Mouse (Mus musculus) heart, adult 2 months (tissue): ENCODE measurements around the gene Tmem63b. TPM values are rescaled to one million over a fixed set of nuclear protein-coding genes. Genes with fewer than 3 reads are reported as not detected.

Experiments used
- DNase-seq, 2 experiments: peaks; one replicate each; pipeline ENCODE4 v3.0.0; 2021
- H3K27ac ChIP-seq: fragments of 200-600 bp; 2 replicates; pipeline ENCODE4 v1.8.1; 2022
- H3K27me3 ChIP-seq: fragments of 200-500 bp; 2 replicates; pipeline ENCODE4 v1.6.1; 2012; ENCODE audit warnings: mild to moderate bottlenecking, low read length, inconsistent platforms, mixed read lengths; ENCODE audit not compliant: control insufficient read depth, insufficient read depth
- H3K36me3 ChIP-seq: fragments of 200-500 bp; 2 replicates; pipeline ENCODE4 v1.6.1; 2012; ENCODE audit warnings: low read length, inconsistent platforms; ENCODE audit not compliant: control insufficient read depth, insufficient read depth
- H3K4me1 ChIP-seq: fragments of 200-500 bp; 2 replicates; pipeline ENCODE4 v1.6.1; 2011; ENCODE audit warnings: low read length; ENCODE audit not compliant: control insufficient read depth, insufficient read depth
- H3K4me3 ChIP-seq: fragments of 200-600 bp; 2 replicates; pipeline ENCODE4 v1.8.1; 2022
- H3K79me2 ChIP-seq: fragments of 200-500 bp; replicated peaks from 2 replicates; pipeline ENCODE4 v1.6.1; 2012; ENCODE audit warnings: mild to moderate bottlenecking, inconsistent platforms, low read length, moderate library complexity, mixed read lengths; ENCODE audit not compliant: control insufficient read depth, insufficient read depth
- H3K9ac ChIP-seq: fragments of 200-500 bp; 2 replicates; pipeline ENCODE4 v1.6.1; 2012; ENCODE audit warnings: low read depth, mild to moderate bottlenecking, control low read depth, inconsistent platforms, low read length, mixed read lengths
- CTCF ChIP-seq: fragments of 200-600 bp; IDR thresholded peaks from 2 replicates; pipeline ENCODE4 v1.8.1; 2022; ENCODE audit warnings: antibody characterized with exemption, mild to moderate bottlenecking, moderate library complexity
- EP300 ChIP-seq: fragments of 200-500 bp; IDR thresholded peaks from 2 replicates; pipeline ENCODE4 v1.6.1; 2011; ENCODE audit warnings: low read depth, low read length, control low read depth; ENCODE audit not compliant: insufficient read depth
- POLR2A ChIP-seq: fragments of 200-500 bp; IDR thresholded peaks from 2 replicates; pipeline ENCODE4 v1.6.1; 2011; ENCODE audit warnings: mild to moderate bottlenecking, low read depth, low read length, control low read depth; ENCODE audit not compliant: insufficient read depth
- WGBS: fragments of 180-500 bp; shearing (Covaris S2); methylation state at CpG from one replicate; pipeline ENCODE4 v1.1.7; 2018; 5-methylcytosine and 5-hydroxymethylcytosine counted together
- intact Hi-C: fragments of 180-260 bp; cut with DNase I; formaldehyde crosslinking; loops from one replicate; pipeline ENCODE4 v1.15.1; 2025
- polyA plus RNA-seq: library from polyadenylated mRNA; depleted of rRNA; stranded (reverse); fragments of >200 nt; gene quantifications from 2 replicates; pipeline ENCODE4 v1.2.3, GENCODE M21; 2012
- total RNA-seq, 2 experiments: library from RNA; stranded (reverse); gene quantifications; 2 replicates each; pipeline ENCODE4 v1.2.3; 2021

Gene Tmem63b
- total and polyA plus RNA-seq, 3 experiments = 81.8 to 122 (median 90.1) TPM

- H3K27me3 ChIP-seq = no peaks in the 10 kb centered on the region
- H3K36me3 ChIP-seq = no peaks in the 10 kb centered on the region
- H3K27ac ChIP-seq = peak overlapping the region; percentile 88
- intact Hi-C loops = loop anchor here (2.0 kb wide), 1 partner anchor 35 kb away; no protein-coding TSS in a partner anchor
- 0 out of 2 replicates have a peak, but pooled peaks have one; percentile 31 for TF ChIP-seq EP300
- no peak for TF ChIP-seq CTCF
- H3K79me2 ChIP-seq = no peaks in the 10 kb centered on the region
- peaks cover 3% of the 10 kb centered on the region for H3K4me1 ChIP-seq
- H3K4me3 ChIP-seq = peak overlapping the region; percentile 36
- WGBS = 26% methylated on average over 20 of the region's 20 CpGs
- H3K9ac ChIP-seq = peak overlapping the region; percentile 54
- DNase-seq = peak; percentile 66 to 70
Measured at GRCm38 (mm10) chr17:45619386-45620256, 67.1 kb downstream of the Tmem63b start.

DNA sequence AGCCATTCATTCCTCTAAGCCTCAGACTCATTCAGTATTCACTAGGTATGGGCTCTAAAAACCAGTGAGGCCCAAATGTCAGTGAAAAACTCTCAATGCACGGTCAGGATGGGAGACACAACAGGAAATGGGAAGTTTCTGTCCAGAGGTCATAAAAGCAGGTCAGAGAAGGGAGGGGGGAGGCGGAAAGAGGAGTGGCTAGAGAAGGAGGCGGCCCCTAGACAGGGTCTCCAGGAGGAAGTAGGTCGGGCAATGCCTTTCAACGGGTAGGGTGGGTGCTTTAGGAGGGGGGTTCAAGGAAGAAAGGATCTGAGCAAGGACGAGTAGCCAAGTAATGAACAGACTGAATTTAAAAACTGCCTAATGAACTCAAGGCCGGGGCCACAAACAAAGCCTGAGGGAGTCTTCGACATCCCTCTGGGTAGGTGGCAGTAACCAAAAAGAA lies 67.7 kb downstream of the Tmem63b start:
- no peak for TF ChIP-seq CTCF
- peak; percentile 24; the same call in 1 of the 2 replicates for TF ChIP-seq POLR2A
- no peaks in the 10 kb centered on the region for H3K36me3 ChIP-seq
- intact Hi-C loops = loop anchor here (2.0 kb wide), 1 partner anchor 34 kb away; no protein-coding TSS in a partner anchor
- WGBS = 31% methylated on average over 8 of the region's 8 CpGs
- H3K4me3 ChIP-seq = peak overlapping the region; percentile 36
- no peaks in the 10 kb centered on the region for H3K79me2 ChIP-seq
- peaks cover 3% of the 10 kb centered on the region for H3K4me1 ChIP-seq
- H3K27me3 ChIP-seq = no peaks in the 10 kb centered on the region
- peak overlapping the region; percentile 54 for H3K9ac ChIP-seq
- peak; percentile 75 for DNase-seq
- H3K27ac ChIP-seq = peak overlapping the region; percentile 88

DNA sequence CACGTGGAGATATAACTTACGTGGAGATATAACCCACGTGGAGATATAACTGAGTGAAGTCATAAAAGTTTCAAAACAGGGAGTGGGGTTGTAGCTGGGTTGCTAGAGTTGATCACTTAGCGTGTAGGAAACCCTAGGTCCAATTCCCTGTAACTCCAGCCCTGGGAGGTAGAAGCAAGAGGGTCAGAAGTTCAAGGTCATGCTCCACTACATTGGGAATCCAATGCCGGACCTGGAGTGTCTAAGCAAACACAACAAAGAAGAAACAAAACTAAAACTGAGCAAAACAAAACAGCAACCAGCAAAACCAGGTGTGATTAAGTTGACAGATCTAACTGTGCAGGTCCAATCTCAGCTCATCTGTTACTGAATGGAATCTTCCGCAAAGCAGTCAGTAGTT lies 69.0 kb downstream of the Tmem63b start:
- WGBS = 92% methylated on average over 6 of the region's 6 CpGs
- Histone ChIP-seq H3K27me3 (no peaks in the 10 kb centered on the region), H3K79me2 (no peaks in the 10 kb centered on the region), H3K36me3 (no peaks in the 10 kb centered on the region), H3K9ac (no peak overlapping the region), H3K4me1 (peaks cover 3% of the 10 kb centered on the region), H3K27ac (no peak overlapping the region), H3K4me3 (no peak overlapping the region)
- no peak for DNase-seq
- intact Hi-C loops = loop anchor here (2.0 kb wide), 1 partner anchor 33 kb away; no protein-coding TSS in a partner anchor
- no peak for TF ChIP-seq POLR2A
- no peak for TF ChIP-seq CTCF
- no peak for TF ChIP-seq EP300

- TF ChIP-seq POLR2A (no peak), EP300 (no peak), CTCF (no peak)
- DNase-seq = no peak
- H3K4me3 ChIP-seq = no peak overlapping the region
- H3K27ac ChIP-seq = no peak overlapping the region
- H3K9ac ChIP-seq = no peak overlapping the region
- peaks cover 4% of the 10 kb centered on the region for H3K4me1 ChIP-seq
- intact Hi-C loops = no loop called here
- H3K27me3 ChIP-seq = no peaks in the 10 kb centered on the region
- no peaks in the 10 kb centered on the region for H3K36me3 ChIP-seq
- 75% methylated on average over 3 of the region's 3 CpGs for WGBS
- H3K79me2 ChIP-seq = no peaks in the 10 kb centered on the region
Measured at GRCm38 (mm10) chr17:45616679-45617078, 70.0 kb downstream of the Tmem63b start.

- DNase-seq = no peak
- intact Hi-C loops = no loop called here
- Histone ChIP-seq H3K27me3 (no peaks in the 10 kb centered on the region), H3K79me2 (no peaks in the 10 kb centered on the region), H3K4me1 (peaks cover 4% of the 10 kb centered on the region), H3K27ac (no peak overlapping the region), H3K4me3 (no peak overlapping the region), H3K9ac (no peak overlapping the region), H3K36me3 (no peaks in the 10 kb centered on the region)
- WGBS = 71% methylated on average over 4 of the region's 4 CpGs
- TF ChIP-seq EP300 (no peak), CTCF (no peak), POLR2A (no peak)
Measured at GRCm38 (mm10) chr17:45616046-45616650, 70.6 kb downstream of the Tmem63b start.

GRCm38 (mm10) chr17:45612921-45613320 lies 73.8 kb downstream of the Tmem63b start:
- Histone ChIP-seq H3K4me3 (no peak overlapping the region), H3K9ac (no peak overlapping the region), H3K27ac (no peak overlapping the region), H3K27me3 (no peaks in the 10 kb centered on the region), H3K79me2 (no peaks in the 10 kb centered on the region), H3K4me1 (peaks cover 9% of the 10 kb centered on the region), H3K36me3 (peaks cover 2% of the 10 kb centered on the region; the same call in 1 of the 2 replicates)
- intact Hi-C loops = no loop called here
- WGBS = 65% methylated on average over 7 of the region's 7 CpGs
- no peak for TF ChIP-seq EP300
- no peak for TF ChIP-seq CTCF
- TF ChIP-seq POLR2A = no peak
- no peak for DNase-seq
